Mouse (Mus musculus): ENCODE measurements around the gene Nccrp1.

Gene Nccrp1

DNA sequence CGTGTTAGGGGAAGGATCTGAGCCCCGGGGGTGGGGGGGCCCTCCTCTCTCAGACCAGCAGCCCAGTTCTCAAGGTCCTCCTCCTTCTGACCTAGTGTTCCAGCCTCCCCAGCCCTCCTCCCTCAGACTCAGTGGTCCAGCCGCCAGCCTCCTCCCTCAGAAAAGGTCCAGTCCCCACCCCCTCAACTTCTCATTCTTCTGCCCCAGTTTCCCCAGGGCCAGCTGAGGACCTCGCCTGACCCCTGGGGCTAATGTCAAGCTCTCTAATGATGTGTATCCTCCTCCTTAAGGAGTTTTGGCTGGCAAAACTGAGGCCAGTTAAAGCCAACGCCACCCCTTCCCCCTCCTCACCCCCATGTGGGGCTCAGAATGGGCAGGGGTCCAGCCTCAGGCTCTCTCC, at the start of gene Nccrp1:
Gene Nccrp1, minus strand, starts transcription at position 101 of the 400 bp plus-strand sequence.
- DNase-seq: no peak

DNA sequence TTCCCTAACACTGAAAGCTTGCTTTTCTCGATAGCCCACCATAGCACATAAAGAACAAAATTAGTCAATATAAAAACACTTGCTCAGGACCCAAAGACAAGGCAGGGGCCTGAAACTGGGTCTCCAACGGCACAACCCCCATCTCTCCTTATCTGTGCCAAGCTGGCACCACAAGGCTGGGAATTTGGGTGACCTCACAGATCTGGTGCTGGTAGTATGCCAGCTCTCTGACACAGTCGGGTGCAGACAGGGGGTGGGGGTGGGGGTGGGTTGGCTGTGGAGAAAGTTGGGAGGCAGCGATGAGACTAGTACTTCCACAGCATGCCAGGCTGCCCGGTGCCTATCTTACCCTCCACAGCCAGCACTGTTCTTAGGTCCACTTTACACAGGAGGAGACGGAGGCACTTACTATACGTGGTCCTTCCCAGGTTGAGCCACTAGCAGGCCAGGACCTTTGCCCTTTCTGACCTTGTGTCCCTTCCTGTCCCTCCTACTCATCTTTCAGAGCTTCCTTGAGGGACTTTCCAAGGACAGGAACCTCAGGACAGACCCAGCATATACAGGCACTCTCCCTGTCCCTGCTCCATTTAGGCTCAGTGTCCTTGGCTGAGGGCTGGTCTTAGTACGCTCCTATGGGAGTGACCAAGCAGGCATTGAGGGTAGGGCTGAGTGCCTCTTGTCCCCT, 48.8 kb upstream of the Nccrp1 start:
- DNase-seq: no peak

GRCm38 (mm10) chr7:28593206-28594111, 46.4 kb upstream of the Nccrp1 start:
- DNase-seq: no peak

DNA sequence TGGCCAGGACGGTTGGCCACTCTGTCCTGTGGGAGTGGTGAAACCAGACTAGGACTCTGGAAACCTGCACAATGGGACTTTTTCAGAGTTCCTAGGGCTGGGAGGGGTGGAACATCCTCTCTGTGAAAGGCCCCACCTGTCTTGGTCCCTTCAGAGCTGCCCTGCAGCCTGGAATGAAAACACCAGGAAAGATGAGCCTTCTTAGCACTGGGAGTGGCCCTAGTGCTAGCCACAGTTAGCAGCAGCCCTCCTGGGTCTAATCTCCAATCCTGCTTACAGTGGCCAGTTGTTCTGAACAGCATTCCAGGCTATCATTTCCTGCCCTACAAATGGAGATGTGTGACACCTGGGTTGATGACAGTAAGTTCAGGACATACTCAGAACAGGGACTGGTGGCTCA, 44.8 kb upstream of the Nccrp1 start:
- DNase-seq: no peak

- no peak for DNase-seq
These were observed 40.6 kb upstream of the Nccrp1 start for GRCm38 (mm10) chr7:28587644-28588043.

DNA sequence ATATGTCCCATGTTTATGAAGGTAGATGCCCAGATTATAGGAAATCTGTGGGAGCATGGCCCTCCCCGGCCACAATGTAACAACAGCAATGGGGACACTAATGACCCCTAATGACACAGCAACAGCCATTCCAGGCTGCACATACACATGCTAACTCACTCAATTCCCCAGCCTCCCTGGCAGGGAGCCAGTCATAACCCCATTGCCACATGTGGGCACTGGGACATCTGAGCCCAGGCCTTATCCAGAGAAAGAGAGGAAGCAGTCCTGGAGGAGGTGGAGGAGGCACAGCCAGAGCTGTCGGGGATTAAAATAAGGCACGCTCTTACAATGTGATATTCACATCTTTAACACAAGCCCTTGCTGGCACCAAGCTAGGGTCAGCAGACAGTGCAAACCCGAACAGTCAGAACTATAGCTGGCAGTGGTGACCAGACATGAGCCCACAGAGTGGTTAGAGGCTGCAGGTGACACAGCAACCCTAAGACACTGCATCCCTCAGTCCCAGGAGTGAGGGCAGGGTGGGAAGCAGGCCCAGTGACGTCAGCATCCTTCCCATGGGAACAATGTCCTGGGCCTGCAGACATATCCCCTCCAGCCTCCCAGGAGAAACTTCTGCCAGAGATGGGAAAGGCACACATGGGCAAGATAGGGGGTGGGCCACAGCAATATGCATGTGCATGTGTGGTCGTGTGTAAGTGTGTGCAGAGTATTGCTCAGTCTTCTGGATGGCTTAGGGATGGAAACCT, 39.8 kb upstream of the Nccrp1 start:
- no peak for DNase-seq

DNA sequence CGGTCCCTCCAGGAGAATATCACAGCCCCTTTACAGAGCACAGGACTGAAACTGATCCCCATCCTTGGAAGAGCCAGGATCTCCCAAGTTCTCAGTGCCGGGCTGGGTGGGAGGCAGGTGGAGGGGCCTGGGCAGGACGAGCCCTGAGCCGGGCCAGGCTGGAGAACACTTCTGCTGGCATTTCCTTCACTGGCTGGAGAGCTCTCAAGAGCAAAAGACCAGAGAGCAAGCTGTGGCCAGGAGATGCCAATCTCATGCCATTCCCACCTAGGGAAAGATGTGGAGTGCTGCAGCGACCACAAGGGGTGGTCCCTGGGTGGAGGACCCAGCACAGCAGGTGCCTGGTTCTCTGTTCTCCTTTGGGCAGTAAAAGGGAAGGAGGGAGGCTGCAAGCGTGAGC, 37.9 kb upstream of the Nccrp1 start:
- DNase-seq: no peak

- no peak for DNase-seq
These were observed 37.4 kb upstream of the Nccrp1 start for GRCm38 (mm10) chr7:28584468-28584867.

DNA sequence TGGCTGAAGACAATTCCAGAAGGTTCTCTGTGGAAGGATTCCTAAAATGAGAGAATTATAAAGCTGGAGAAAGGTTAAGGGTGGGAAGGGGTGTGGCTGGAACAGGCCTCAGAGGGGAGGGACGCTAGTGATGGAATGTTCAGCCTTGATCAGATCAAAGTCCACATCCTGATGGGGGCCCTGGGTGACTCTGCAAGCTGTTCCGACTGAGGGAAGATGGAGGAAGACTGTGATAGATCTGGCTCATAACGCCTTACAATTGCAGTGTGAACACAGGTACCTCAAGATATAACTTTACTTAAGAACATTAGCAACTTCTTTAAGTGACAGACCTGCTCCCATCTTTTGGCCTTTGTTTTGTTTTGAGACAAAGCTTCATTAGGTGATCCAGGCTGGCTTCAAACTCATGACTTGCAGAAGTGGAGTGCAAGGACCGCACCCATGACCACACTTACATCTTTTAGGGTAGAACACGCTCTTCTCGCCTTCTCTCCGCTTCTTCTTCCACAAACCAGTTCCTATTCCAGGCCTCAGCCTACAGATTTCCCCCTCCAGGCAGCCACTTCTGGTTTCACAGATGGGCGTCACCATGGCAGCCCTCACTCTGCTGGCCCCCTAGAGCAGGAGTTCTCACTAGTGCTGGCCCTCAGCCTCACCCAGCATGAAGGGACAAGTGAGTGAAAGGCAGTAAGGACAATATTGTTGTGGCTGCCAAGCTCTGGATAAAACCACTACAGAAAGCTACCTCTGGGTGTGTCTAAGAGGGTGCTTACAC, 36.7 kb upstream of the Nccrp1 start:
- DNase-seq: no peak

- no peak for DNase-seq
These were observed 35.8 kb upstream of the Nccrp1 start for GRCm38 (mm10) chr7:28582841-28583240.

DNA sequence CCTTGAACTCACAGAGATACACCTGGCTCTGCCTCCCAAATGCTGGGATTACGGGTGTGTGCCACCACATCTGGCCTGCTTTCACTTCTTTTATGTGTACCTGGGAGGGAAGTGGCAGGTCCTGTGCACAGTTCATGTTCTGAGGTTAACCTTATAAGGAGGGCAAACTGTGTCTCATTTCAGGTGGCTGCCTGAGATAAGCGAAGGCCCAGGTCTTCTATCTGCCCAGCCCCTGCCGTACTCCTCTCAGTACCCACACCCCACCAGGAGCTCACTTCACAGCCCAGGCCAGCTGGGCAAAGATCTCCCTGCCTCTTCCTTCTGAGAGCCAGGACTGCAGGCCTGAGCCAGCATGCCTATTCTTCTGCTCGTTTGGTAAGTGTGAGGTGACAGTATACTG, 34.7 kb upstream of the Nccrp1 start:
- no peak for DNase-seq

GRCm38 (mm10) chr7:28579826-28580225, 32.8 kb upstream of the Nccrp1 start:
- DNase-seq: no peak

- no peak for DNase-seq
These were observed 31.5 kb upstream of the Nccrp1 start for GRCm38 (mm10) chr7:28578543-28579053.

- DNase-seq: no peak
These were observed 30.9 kb upstream of the Nccrp1 start for GRCm38 (mm10) chr7:28577826-28578542.

DNA sequence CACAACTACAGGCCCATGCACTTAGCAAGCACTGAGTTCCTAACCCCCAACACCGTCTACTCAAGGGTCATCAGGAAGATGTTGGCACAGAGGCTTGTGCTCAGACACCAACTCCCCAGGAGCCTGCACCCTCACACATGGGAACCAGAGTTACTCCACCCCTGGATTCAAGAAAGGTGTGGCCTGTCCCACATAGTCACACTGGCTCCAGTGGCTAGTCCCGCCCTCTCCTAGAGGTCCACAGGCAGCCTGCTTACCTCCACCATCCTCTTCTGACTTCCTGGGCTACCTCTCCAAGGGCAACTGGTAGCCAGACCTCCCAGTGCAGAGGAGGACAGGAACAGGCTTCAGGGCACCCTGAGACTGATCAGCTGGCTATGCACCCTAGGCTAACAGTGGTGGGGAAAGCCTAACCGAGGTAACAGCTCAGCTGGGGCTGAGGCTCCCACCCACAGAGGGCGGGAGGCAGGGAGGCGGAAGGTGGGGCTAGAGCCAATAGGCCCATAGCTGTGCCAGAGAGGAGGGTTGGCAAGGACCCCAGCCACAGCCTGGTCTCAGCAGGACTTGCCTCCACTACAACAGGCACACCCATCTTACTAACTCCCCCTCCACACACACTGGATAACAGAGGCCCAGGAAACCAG, 29.3 kb upstream of the Nccrp1 start:
- DNase-seq: no peak

DNA sequence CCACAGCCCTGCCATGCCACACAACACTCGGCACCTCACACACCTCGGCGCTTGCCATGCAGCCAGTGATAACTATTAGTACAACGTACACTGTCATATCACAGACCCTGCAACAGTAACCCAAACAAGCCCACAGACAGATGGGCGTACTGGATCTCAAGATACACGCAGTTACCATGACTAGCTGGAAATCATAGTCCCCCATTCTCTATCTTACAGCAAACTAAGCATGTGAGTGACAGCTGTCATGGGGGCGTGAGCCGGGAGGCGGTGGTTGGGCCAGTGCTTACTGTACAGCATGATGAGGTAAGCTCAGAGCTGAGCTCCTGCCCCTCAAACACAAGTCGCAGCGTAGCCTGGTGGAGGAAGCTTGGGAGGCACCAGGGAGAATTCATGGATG, 28.5 kb upstream of the Nccrp1 start:
- no peak for DNase-seq

DNA sequence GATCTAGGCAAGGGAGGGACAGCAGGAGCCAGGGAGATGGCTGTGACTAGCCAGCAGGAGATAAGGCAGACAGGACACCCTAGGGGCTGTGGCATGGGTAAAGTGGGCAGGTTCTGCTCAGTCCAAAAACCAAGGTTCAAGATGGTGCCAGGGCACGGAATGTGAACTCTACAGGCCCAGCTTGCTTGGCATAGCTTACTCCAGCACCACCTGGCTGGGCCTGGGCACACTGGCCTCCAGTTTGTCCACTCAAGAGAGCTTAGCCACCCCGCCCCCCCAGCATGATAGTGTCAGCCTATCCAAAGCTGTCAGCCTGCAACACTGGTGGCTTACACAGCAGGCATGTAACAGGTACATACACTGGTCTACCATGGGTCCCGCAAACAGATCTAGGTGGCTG, 26.2 kb upstream of the Nccrp1 start:
- DNase-seq: no peak

DNA sequence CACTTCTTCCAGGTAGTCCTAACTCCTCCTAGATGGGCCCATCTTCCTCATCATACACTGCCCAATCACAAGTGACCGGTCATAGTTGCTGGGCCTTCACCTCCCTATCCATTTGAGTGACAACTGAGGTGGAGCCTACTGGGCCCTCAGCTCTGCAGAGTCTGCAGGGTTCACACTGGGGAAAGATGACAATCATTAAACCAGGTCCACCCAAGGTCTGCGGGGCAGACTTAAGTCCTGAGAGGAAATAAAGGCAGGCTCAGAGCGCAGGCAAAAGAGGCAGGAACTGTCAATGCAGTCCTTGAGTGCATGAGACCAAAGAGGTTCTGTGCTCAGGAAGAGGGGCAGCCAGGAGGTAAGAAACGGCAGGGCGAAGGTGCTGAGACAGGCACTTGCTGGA, 25.6 kb upstream of the Nccrp1 start:
- no peak for DNase-seq

- DNase-seq: no peak
These were observed 24.1 kb upstream of the Nccrp1 start for GRCm38 (mm10) chr7:28570982-28571682.

GRCm38 (mm10) chr7:28570291-28570981, 23.4 kb upstream of the Nccrp1 start:
- peak; percentile 61 for DNase-seq

All from cerebellum, adult 11 months (tissue).